Mouse (Mus musculus) liver, embryonic 14.5 days (tissue): ENCODE results near the gene Plau.

ENCODE experiments used
- CTCF ChIP-seq: IDR thresholded peaks from 2 replicates; pipeline ENCODE4 v1.5.1; 2016; ENCODE audit warnings: antibody characterized with exemption, low read depth, control low read depth
- EP300 ChIP-seq: IDR thresholded peaks from 2 replicates; pipeline ENCODE4 v1.6.1; 2016; ENCODE audit warnings: antibody characterized with exemption, low read depth

GRCm38 (mm10) chr14:20806116-20806840, 30.2 kb upstream of the Plau start:
- TF ChIP-seq EP300 (no peak), CTCF (no peak)
